Mouse (Mus musculus) kidney, adult 2 months (tissue): Measurements from ENCODE around the gene Gm28539. TPM values are rescaled to one million over a fixed set of nuclear protein-coding genes. Genes with fewer than 3 reads are reported as not detected.

Source experiments
- DNase-seq: peaks from one replicate; pipeline ENCODE4 v3.0.0; 2021
- H3K27ac ChIP-seq: fragments of 200-500 bp; 2 replicates; pipeline ENCODE4 v1.5.1; 2012; ENCODE audit warnings: low read depth, low read length, control low read depth, inconsistent platforms; ENCODE audit not compliant: insufficient read depth
- H3K27me3 ChIP-seq: fragments of 200-500 bp; replicated peaks from 2 replicates; pipeline ENCODE4 v1.6.1; 2012; ENCODE audit warnings: mild to moderate bottlenecking, moderate library complexity, low read length, inconsistent platforms; ENCODE audit not compliant: control insufficient read depth, insufficient read depth
- H3K36me3 ChIP-seq: fragments of 200-500 bp; 2 replicates; pipeline ENCODE4 v1.6.1; 2012; ENCODE audit warnings: mild to moderate bottlenecking, moderate library complexity, low read length, inconsistent platforms; ENCODE audit not compliant: control insufficient read depth, insufficient read depth
- H3K4me1 ChIP-seq: fragments of 200-500 bp; 2 replicates; pipeline ENCODE4 v1.6.1; 2011; ENCODE audit warnings: low read length; ENCODE audit not compliant: control insufficient read depth, insufficient read depth
- H3K4me3 ChIP-seq: fragments of 200-500 bp; 2 replicates; pipeline ENCODE4 v1.5.1; 2011; ENCODE audit warnings: mild to moderate bottlenecking, low read depth, low read length, control low read depth; ENCODE audit not compliant: insufficient read depth
- CTCF ChIP-seq: fragments of 200-500 bp; conservative IDR thresholded peaks from 2 replicates; pipeline ENCODE4 v1.5.1; 2011; ENCODE audit warnings: low read depth, mild to moderate bottlenecking, control low read depth, low read length, moderate library complexity, mixed read lengths; ENCODE audit not compliant: insufficient read depth, insufficient read length
- POLR2A ChIP-seq: fragments of 200-500 bp; IDR thresholded peaks from one replicate; pipeline ENCODE4 v1.6.1; 2011; ENCODE audit warnings: low read depth, low read length, control low read depth
- WGBS: fragments of 180-500 bp; shearing (Covaris S2); methylation state at CpG from one replicate; pipeline ENCODE4 v1.1.7; 2018; 5-methylcytosine and 5-hydroxymethylcytosine counted together
- polyA plus RNA-seq: library from polyadenylated mRNA; depleted of rRNA; stranded (reverse); fragments of >200 nt; gene quantifications from 2 replicates; pipeline ENCODE4 v1.2.3, GENCODE M21; 2012

Gm28539 gene
- polyA plus RNA-seq, 1 experiment, result not detected

- no peaks in the 10 kb centered on the region for H3K27me3 ChIP-seq
- no peaks in the 10 kb centered on the region for H3K36me3 ChIP-seq
- no peak for TF ChIP-seq CTCF
- no peak for TF ChIP-seq POLR2A
- H3K27ac ChIP-seq, result no peak overlapping the region
- DNase-seq, result no peak
- H3K4me3 ChIP-seq, result no peak overlapping the region
- no peaks in the 10 kb centered on the region for H3K4me1 ChIP-seq
Measured at GRCm38 (mm10) chr16:18884044-18884443, 47.7 kb downstream of the Gm28539 start.

DNA sequence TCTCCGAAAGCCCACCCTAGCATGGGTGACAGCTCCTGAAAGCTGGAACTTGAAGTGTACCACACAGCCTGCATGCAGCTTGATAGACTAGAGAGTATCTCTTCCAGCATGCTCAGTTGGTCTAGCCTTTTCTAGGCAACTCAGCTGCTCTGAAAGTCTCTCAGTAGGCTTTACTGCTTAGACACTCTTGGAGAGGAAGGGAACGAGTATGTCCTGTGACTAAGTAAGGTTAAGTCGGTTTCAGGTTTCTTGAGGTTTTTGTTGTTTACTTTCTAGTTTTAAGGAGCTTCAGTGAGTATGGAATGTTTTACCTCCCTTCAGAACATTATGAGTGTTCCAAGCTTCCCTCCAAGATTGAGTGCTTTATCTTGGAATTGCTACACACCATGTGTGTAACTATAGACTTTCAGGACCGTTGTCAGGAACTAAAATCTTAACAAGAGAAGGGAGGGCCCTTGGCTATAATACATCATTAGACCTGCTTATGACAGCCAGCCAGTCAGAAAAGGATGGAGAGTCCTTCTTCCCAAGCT is 57.5 kb downstream of the Gm28539 start:
- WGBS, result 74% methylated on average over 4 of the region's 4 CpGs
- H3K36me3 ChIP-seq, result peaks cover 5% of the 10 kb centered on the region
- TF ChIP-seq POLR2A (no peak), CTCF (no peak)
- no peak overlapping the region for H3K27ac ChIP-seq
- H3K4me3 ChIP-seq, result no peak overlapping the region
- DNase-seq, result no peak
- no peaks in the 10 kb centered on the region for H3K4me1 ChIP-seq
- H3K27me3 ChIP-seq, result no peaks in the 10 kb centered on the region

DNA sequence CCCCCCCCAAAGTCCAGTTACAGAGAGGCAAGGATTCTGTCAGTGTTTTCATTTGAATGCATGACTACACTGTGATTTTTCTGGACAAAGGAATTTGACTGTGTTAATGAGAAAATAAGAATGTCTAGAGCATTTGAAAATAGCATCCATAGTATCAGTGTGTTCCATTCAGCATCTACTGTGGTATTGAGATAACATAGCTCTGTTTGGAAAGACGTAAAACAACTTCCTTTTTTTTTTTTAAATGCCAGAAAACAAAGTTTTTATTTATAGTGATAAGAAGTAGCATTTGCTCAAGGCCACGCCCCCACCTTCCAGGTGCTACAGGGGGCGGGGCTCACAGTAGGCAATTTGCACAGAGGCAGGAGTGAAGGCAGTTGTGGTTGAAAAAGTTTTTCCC is 58.9 kb downstream of the Gm28539 start:
- H3K27ac ChIP-seq, result no peak overlapping the region
- no peak overlapping the region for H3K4me3 ChIP-seq
- H3K4me1 ChIP-seq, result no peaks in the 10 kb centered on the region
- TF ChIP-seq CTCF (no peak), POLR2A (no peak)
- DNase-seq, result no peak
- WGBS, result 77% methylated on average over 3 of the region's 3 CpGs
- no peaks in the 10 kb centered on the region for H3K27me3 ChIP-seq
- peaks cover 7% of the 10 kb centered on the region for H3K36me3 ChIP-seq

DNA sequence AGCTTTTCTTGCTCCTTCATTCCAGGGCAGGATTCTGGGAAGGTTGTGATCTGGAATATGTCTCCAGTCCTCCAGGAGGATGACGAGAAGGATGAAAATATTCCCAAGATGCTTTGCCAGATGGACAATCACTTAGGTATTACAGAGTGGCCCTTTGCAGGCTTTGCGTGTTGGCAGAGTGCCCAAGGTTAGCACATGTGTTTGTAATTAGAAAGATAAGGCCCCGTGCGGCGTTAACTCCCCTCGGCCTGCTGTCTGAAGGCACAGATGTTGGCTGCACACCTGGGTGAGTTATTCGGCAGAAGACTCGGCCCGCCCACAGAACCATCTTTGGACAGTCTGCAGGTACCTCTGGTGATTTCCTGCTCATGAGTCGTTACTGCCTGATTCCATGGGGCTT is 60.0 kb downstream of the Gm28539 start:
- no peak overlapping the region for H3K4me3 ChIP-seq
- DNase-seq, result no peak
- H3K27ac ChIP-seq, result no peak overlapping the region
- H3K4me1 ChIP-seq, result no peaks in the 10 kb centered on the region
- WGBS, result 86% methylated on average over 10 of the region's 10 CpGs
- TF ChIP-seq CTCF (no peak), POLR2A (no peak)
- peaks cover 7% of the 10 kb centered on the region for H3K36me3 ChIP-seq
- no peaks in the 10 kb centered on the region for H3K27me3 ChIP-seq

DNA sequence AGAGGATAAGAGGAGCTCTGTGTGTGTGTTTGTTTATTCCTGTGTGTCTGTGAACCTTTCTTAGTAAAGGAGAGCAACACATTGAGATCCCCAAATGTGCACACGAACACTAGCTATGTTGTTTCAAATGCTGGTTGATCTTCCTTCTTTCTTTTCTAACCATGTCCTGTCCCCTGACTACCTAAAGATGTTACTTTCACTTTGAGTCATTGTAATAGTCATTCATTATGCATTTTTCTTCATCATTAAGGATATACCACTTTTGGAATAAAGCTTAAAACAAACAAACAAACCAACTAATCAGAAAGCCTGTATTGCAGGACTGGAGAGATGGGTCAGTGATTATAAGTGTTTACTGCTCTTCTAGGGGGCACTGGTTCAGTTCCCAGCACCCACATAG is 69.3 kb downstream of the Gm28539 start:
- WGBS, result 100% methylated on average over 1 of the region's 1 CpGs
- Histone ChIP-seq H3K36me3 (no peaks in the 10 kb centered on the region; the same call in 1 of the 2 replicates), H3K4me3 (no peak overlapping the region), H3K4me1 (no peaks in the 10 kb centered on the region), H3K27me3 (no peaks in the 10 kb centered on the region), H3K27ac (no peak overlapping the region)
- TF ChIP-seq POLR2A, result no peak
- TF ChIP-seq CTCF, result no peak
- no peak for DNase-seq

GRCm38 (mm10) chr16:18916064-18916463 is 79.7 kb downstream of the Gm28539 start:
- H3K27ac ChIP-seq, result no peak overlapping the region
- H3K36me3 ChIP-seq, result peaks cover 9% of the 10 kb centered on the region
- no peak for TF ChIP-seq CTCF
- TF ChIP-seq POLR2A, result no peak
- H3K27me3 ChIP-seq, result no peaks in the 10 kb centered on the region
- no peak for DNase-seq
- no peaks in the 10 kb centered on the region for H3K4me1 ChIP-seq
- 92% methylated on average over 4 of the region's 4 CpGs for WGBS
- H3K4me3 ChIP-seq, result no peak overlapping the region

- 90% methylated on average over 2 of the region's 2 CpGs for WGBS
- H3K27ac ChIP-seq, result no peak overlapping the region
- H3K27me3 ChIP-seq, result no peaks in the 10 kb centered on the region
- peaks cover 14% of the 10 kb centered on the region for H3K36me3 ChIP-seq
- no peak for DNase-seq
- no peak for TF ChIP-seq CTCF
- TF ChIP-seq POLR2A, result no peak
- H3K4me3 ChIP-seq, result no peak overlapping the region
- no peaks in the 10 kb centered on the region for H3K4me1 ChIP-seq
Measured at GRCm38 (mm10) chr16:18921771-18922170, 85.4 kb downstream of the Gm28539 start.
